Mouse (Mus musculus): ENCODE measurements at regions not wholly inside any gene's neighbourhood (a gene's known extent, or its start where the extent isn't known, plus 50 kb on each side); places are given as distances from the start of the nearest gene placed in this dataset.

GRCm38 (mm10) chr2:170222819-170223218, 74.9 kb upstream of the Zfp217 start:
- Histone ChIP-seq H3K4me3 (ENCODE audit: control insufficient read depth, insufficient read depth, low read length) (no peak overlapping the region), H3K27me3 (ENCODE audit: control insufficient read depth, insufficient read depth, low read length) (no peaks in the 10 kb centered on the region), H3K27ac (ENCODE audit: control insufficient read depth, insufficient read depth, low read length) (peak overlapping the region; percentile 33; the same call in 1 of the 2 replicates), H3K4me1 (replicated peaks; ENCODE audit: control insufficient read depth, insufficient read depth, low read length) (peaks cover 30% of the 10 kb centered on the region), H3K36me3 (ENCODE audit: control insufficient read depth, insufficient read depth, low read length) (no peaks in the 10 kb centered on the region)
- DNase-seq: peak; percentile 42
- TF ChIP-seq POLR2A (IDR thresholded peaks at IDR 0.05; ENCODE audit: control insufficient read depth, extremely low read depth, insufficient read depth, low read length, poor library complexity) (no peak), CTCF (IDR thresholded peaks at IDR 0.05; ENCODE audit: borderline replicate concordance, control insufficient read depth, extremely low read depth, insufficient read depth, low read length, poor library complexity) (0 out of 2 replicates have a peak, but pooled peaks have one; percentile 15)
- WGBS: 0% methylated on average over 6 of the region's 6 CpGs

- no peak overlapping the region for H3K4me3 ChIP-seq (ENCODE audit: control insufficient read depth, insufficient read depth, low read length)
- peak overlapping the region; percentile 67 for H3K27ac ChIP-seq (ENCODE audit: control insufficient read depth, insufficient read depth, low read length)
Observed at GRCm38 (mm10) chr2:170221994-170222535, 74.2 kb upstream of the Zfp217 start.

GRCm38 (mm10) chr2:170220871-170221369, 73.0 kb upstream of the Zfp217 start:
- Histone ChIP-seq H3K4me3 (ENCODE audit: control insufficient read depth, insufficient read depth, low read length) (peak overlapping the region; percentile 57), H3K27me3 (ENCODE audit: control insufficient read depth, insufficient read depth, low read length) (no peaks in the 10 kb centered on the region), H3K4me1 (replicated peaks; ENCODE audit: control insufficient read depth, insufficient read depth, low read length) (peaks cover 35% of the 10 kb centered on the region), H3K27ac (ENCODE audit: control insufficient read depth, insufficient read depth, low read length) (peak overlapping the region; percentile 74), H3K36me3 (ENCODE audit: control insufficient read depth, insufficient read depth, low read length) (no peaks in the 10 kb centered on the region)
- WGBS: 1% methylated on average over 20 of the region's 20 CpGs
- peak; percentile 60 for DNase-seq
- TF ChIP-seq POLR2A (IDR thresholded peaks at IDR 0.05; ENCODE audit: control insufficient read depth, extremely low read depth, insufficient read depth, low read length, poor library complexity) (peak; percentile 58; the same call in 1 of the 2 replicates), CTCF (IDR thresholded peaks at IDR 0.05; ENCODE audit: borderline replicate concordance, control insufficient read depth, extremely low read depth, insufficient read depth, low read length, poor library complexity) (no peak)

More at GRCm38 (mm10) chr2:170221994-170222535, 74.2 kb upstream of the Zfp217 start:
- Histone ChIP-seq H3K27me3 (ENCODE audit: control insufficient read depth, insufficient read depth, low read length) (no peaks in the 10 kb centered on the region), H3K36me3 (ENCODE audit: control insufficient read depth, insufficient read depth, low read length) (no peaks in the 10 kb centered on the region), H3K4me1 (replicated peaks; ENCODE audit: control insufficient read depth, insufficient read depth, low read length) (peaks cover 32% of the 10 kb centered on the region)
- 54% methylated on average over 13 of the region's 13 CpGs for WGBS
- no peak for TF ChIP-seq CTCF (IDR thresholded peaks at IDR 0.05; ENCODE audit: borderline replicate concordance, control insufficient read depth, extremely low read depth, insufficient read depth, low read length, poor library complexity)
- TF ChIP-seq POLR2A (IDR thresholded peaks at IDR 0.05; ENCODE audit: control insufficient read depth, extremely low read depth, insufficient read depth, low read length, poor library complexity): no peak
- peak; percentile 21 for DNase-seq

- peak overlapping the region; percentile 74 for H3K27ac ChIP-seq (ENCODE audit: control insufficient read depth, insufficient read depth, low read length)
- peaks cover 35% of the 10 kb centered on the region for H3K4me1 ChIP-seq (replicated peaks; ENCODE audit: control insufficient read depth, insufficient read depth, low read length)
- no peak for TF ChIP-seq CTCF (IDR thresholded peaks at IDR 0.05; ENCODE audit: borderline replicate concordance, control insufficient read depth, extremely low read depth, insufficient read depth, low read length, poor library complexity)
- no peak for TF ChIP-seq POLR2A (IDR thresholded peaks at IDR 0.05; ENCODE audit: control insufficient read depth, extremely low read depth, insufficient read depth, low read length, poor library complexity)
- no peaks in the 10 kb centered on the region for H3K36me3 ChIP-seq (ENCODE audit: control insufficient read depth, insufficient read depth, low read length)
- peak overlapping the region; percentile 38 for H3K4me3 ChIP-seq (ENCODE audit: control insufficient read depth, insufficient read depth, low read length)
- peak; percentile 29 for DNase-seq
- no peaks in the 10 kb centered on the region for H3K27me3 ChIP-seq (ENCODE audit: control insufficient read depth, insufficient read depth, low read length)
- 8% methylated on average over 11 of the region's 11 CpGs for WGBS
Observed at GRCm38 (mm10) chr2:170220443-170220842, 72.5 kb upstream of the Zfp217 start.

- H3K4me3 ChIP-seq (ENCODE audit: control insufficient read depth, insufficient read depth, low read length): peak overlapping the region; percentile 55
- no peaks in the 10 kb centered on the region for H3K27me3 ChIP-seq (ENCODE audit: control insufficient read depth, insufficient read depth, low read length)
- peak; percentile 37 for DNase-seq
- no peaks in the 10 kb centered on the region for H3K36me3 ChIP-seq (ENCODE audit: control insufficient read depth, insufficient read depth, low read length)
- TF ChIP-seq CTCF (IDR thresholded peaks at IDR 0.05; ENCODE audit: borderline replicate concordance, control insufficient read depth, extremely low read depth, insufficient read depth, low read length, poor library complexity): no peak
- no peak for TF ChIP-seq POLR2A (IDR thresholded peaks at IDR 0.05; ENCODE audit: control insufficient read depth, extremely low read depth, insufficient read depth, low read length, poor library complexity)
- WGBS: 25% methylated on average over 20 of the region's 20 CpGs
- peaks cover 35% of the 10 kb centered on the region for H3K4me1 ChIP-seq (replicated peaks; ENCODE audit: control insufficient read depth, insufficient read depth, low read length)
- peak overlapping the region; percentile 98 for H3K27ac ChIP-seq (ENCODE audit: control insufficient read depth, insufficient read depth, low read length)
Observed at GRCm38 (mm10) chr2:170219611-170220401, 71.9 kb upstream of the Zfp217 start.

- peak; percentile 60 for DNase-seq
- H3K4me1 ChIP-seq (replicated peaks; ENCODE audit: control insufficient read depth, insufficient read depth, low read length): peaks cover 35% of the 10 kb centered on the region
Observed at GRCm38 (mm10) chr2:170219161-170219581, 71.3 kb upstream of the Zfp217 start.

More at GRCm38 (mm10) chr2:170219161-170219581, 71.3 kb upstream of the Zfp217 start:
- Histone ChIP-seq H3K36me3 (ENCODE audit: control insufficient read depth, insufficient read depth, low read length) (no peaks in the 10 kb centered on the region), H3K4me3 (ENCODE audit: control insufficient read depth, insufficient read depth, low read length) (peak overlapping the region; percentile 55), H3K27me3 (ENCODE audit: control insufficient read depth, insufficient read depth, low read length) (no peaks in the 10 kb centered on the region), H3K27ac (ENCODE audit: control insufficient read depth, insufficient read depth, low read length) (peak overlapping the region; percentile 98)
- 2% methylated on average over 11 of the region's 11 CpGs for WGBS
- TF ChIP-seq CTCF (IDR thresholded peaks at IDR 0.05; ENCODE audit: borderline replicate concordance, control insufficient read depth, extremely low read depth, insufficient read depth, low read length, poor library complexity) (no peak), POLR2A (IDR thresholded peaks at IDR 0.05; ENCODE audit: control insufficient read depth, extremely low read depth, insufficient read depth, low read length, poor library complexity) (peak; percentile 28; the same call in 1 of the 2 replicates)
